Mouse (Mus musculus) MEL (cell line): Measurements from ENCODE around the gene Ccdc173. TPM values are rescaled to one million over a fixed set of nuclear protein-coding genes. Genes with fewer than 3 reads are reported as not detected.

ENCODE experiments used
- DNase-seq: peaks from one replicate; pipeline ENCODE4 v3.0.0; 2011; ENCODE audit warnings: low read depth, low spot score
- H3K27ac ChIP-seq: 2 replicates; pipeline ENCODE4 v1.5.1; 2012; ENCODE audit warnings: low read depth, mild to moderate bottlenecking, control low read depth, low read length, moderate library complexity; ENCODE audit not compliant: control insufficient read depth
- H3K27me3 ChIP-seq, 2 experiments: fragments of 150-350 bp in 1 of 2; sonication (generic) in 1 of 2; 2 replicates each; pipeline ENCODE4 v1.6.1; 2012; ENCODE audit warnings: low read length in 2 of 2, mild to moderate bottlenecking in 2 of 2, improper control_type of control experiment in 1 of 2, moderate library complexity in 1 of 2; ENCODE audit not compliant: insufficient read depth in 2 of 2, control insufficient read depth in 1 of 2
- H3K36me3 ChIP-seq, 2 experiments: 2 replicates each; pipeline ENCODE4 v1.6.1; 2012 to 2014; ENCODE audit warnings: low read length in 2 of 2, improper control_type of control experiment in 1 of 2, inconsistent platforms in 1 of 2, mild to moderate bottlenecking in 1 of 2; ENCODE audit not compliant: insufficient read depth in 2 of 2, control insufficient read depth in 1 of 2
- H3K4me1 ChIP-seq, 2 experiments: fragments of 150-350 bp in 1 of 2; sonication (generic) in 1 of 2; 2 replicates each; pipeline ENCODE4 v1.6.1; 2012; ENCODE audit warnings: low read length in 2 of 2, improper control_type of control experiment in 1 of 2, mild to moderate bottlenecking in 1 of 2; ENCODE audit not compliant: insufficient read depth in 2 of 2, control insufficient read depth in 1 of 2
- H3K4me3 ChIP-seq, 2 experiments: fragments of 150-350 bp in 1 of 2; sonication (generic) in 1 of 2; 2 replicates each; pipeline ENCODE4 v1.5.1; 2012; ENCODE audit warnings: low read depth in 2 of 2, low read length in 2 of 2, mild to moderate bottlenecking in 2 of 2, moderate library complexity in 2 of 2, control low read depth in 1 of 2, improper control_type of control experiment in 1 of 2; ENCODE audit not compliant: control insufficient read depth in 1 of 2, insufficient read depth in 1 of 2
- H3K79me2 ChIP-seq: 2 replicates; pipeline ENCODE4 v1.6.1; 2012; ENCODE audit warnings: mild to moderate bottlenecking, low read length, moderate library complexity; ENCODE audit not compliant: control insufficient read depth, poor library complexity, insufficient read depth
- H3K9ac ChIP-seq: 2 replicates; pipeline ENCODE4 v1.6.1; 2012; ENCODE audit warnings: low read depth, mild to moderate bottlenecking, control low read depth, low read length, moderate library complexity; ENCODE audit not compliant: control insufficient read depth, poor library complexity, severe bottlenecking
- H3K9me3 ChIP-seq: fragments of 150-350 bp; sonication (generic); replicated peaks from 2 replicates; pipeline ENCODE4 v1.6.1; 2012; ENCODE audit warnings: mild to moderate bottlenecking, low read length, improper control_type of control experiment, moderate library complexity; ENCODE audit not compliant: insufficient read depth
- CHD2 ChIP-seq: IDR thresholded peaks from 2 replicates; pipeline ENCODE4 v1.6.1; 2011; ENCODE audit warnings: low read length, improper control_type of control experiment
- E2F4 ChIP-seq: IDR thresholded peaks from 2 replicates; pipeline ENCODE4 v1.6.1; 2011; ENCODE audit warnings: low read depth, low read length, improper control_type of control experiment, borderline replicate concordance
- ELF1 ChIP-seq: IDR thresholded peaks from 2 replicates; pipeline ENCODE4 v1.6.1; 2014; ENCODE audit warnings: low read depth, mild to moderate bottlenecking, inconsistent platforms, low read length, improper control_type of control experiment, moderate library complexity
- EP300 ChIP-seq, 2 experiments: IDR thresholded peaks; 2 replicates each; pipeline ENCODE4 v1.6.1; 2011; ENCODE audit warnings: improper control_type of control experiment in 2 of 2, low read length in 2 of 2, low read depth in 1 of 2, mild to moderate bottlenecking in 1 of 2
- HCFC1 ChIP-seq: IDR thresholded peaks from 2 replicates; pipeline ENCODE4 v1.6.1; 2012; ENCODE audit warnings: low read depth, mild to moderate bottlenecking, inconsistent platforms, low read length, improper control_type of control experiment, moderate library complexity
- JUND ChIP-seq: IDR thresholded peaks from 2 replicates; pipeline ENCODE4 v1.6.1; 2011; ENCODE audit warnings: low read depth, mild to moderate bottlenecking, improper control_type of control experiment, low read length
- KAT2A ChIP-seq: conservative IDR thresholded peaks from 2 replicates; pipeline ENCODE4 v1.6.1; 2012; ENCODE audit warnings: low read depth, low read length, improper control_type of control experiment, inconsistent platforms
- MAFK ChIP-seq: IDR thresholded peaks from 2 replicates; pipeline ENCODE4 v1.6.1; 2011; ENCODE audit warnings: low read depth, mild to moderate bottlenecking, low read length, improper control_type of control experiment, borderline replicate concordance
- MAX ChIP-seq: IDR thresholded peaks from 2 replicates; pipeline ENCODE4 v1.6.1; 2011; ENCODE audit warnings: low read length, improper control_type of control experiment
- MEF2A ChIP-seq: IDR thresholded peaks from 2 replicates; pipeline ENCODE4 v1.6.1; 2014; ENCODE audit warnings: low read depth, mild to moderate bottlenecking, inconsistent platforms, low read length, improper control_type of control experiment; ENCODE audit not compliant: poor library complexity, insufficient replicate concordance, severe bottlenecking; ENCODE audit errors: extremely low read depth
- MXI1 ChIP-seq: IDR thresholded peaks from 2 replicates; pipeline ENCODE4 v1.6.1; 2011; ENCODE audit warnings: mild to moderate bottlenecking, low read depth, low read length, improper control_type of control experiment
- MYB ChIP-seq: IDR thresholded peaks from 2 replicates; pipeline ENCODE4 v1.6.1; 2011; ENCODE audit warnings: mild to moderate bottlenecking, low read depth, low read length, improper control_type of control experiment
- MYC ChIP-seq: IDR thresholded peaks from 2 replicates; pipeline ENCODE4 v1.6.1; 2011; ENCODE audit warnings: low read depth, mild to moderate bottlenecking, low read length, improper control_type of control experiment, moderate library complexity
- NELFE ChIP-seq: IDR thresholded peaks from 2 replicates; pipeline ENCODE4 v1.6.1; 2011; ENCODE audit warnings: low read depth, low read length, improper control_type of control experiment
- NRF1 ChIP-seq: IDR thresholded peaks from 2 replicates; pipeline ENCODE4 v1.6.1; 2014; ENCODE audit warnings: low read depth, mild to moderate bottlenecking, inconsistent platforms, low read length, improper control_type of control experiment, moderate library complexity; ENCODE audit not compliant: poor library complexity, insufficient read depth, severe bottlenecking
- POLR2A ChIP-seq, 2 experiments: IDR thresholded peaks; 2 replicates each; pipeline ENCODE4 v1.6.1; 2011 to 2012; ENCODE audit warnings: low read length in 2 of 2, mild to moderate bottlenecking in 2 of 2, control low read depth in 1 of 2, improper control_type of control experiment in 1 of 2, low read depth in 1 of 2, moderate library complexity in 1 of 2; ENCODE audit not compliant: control insufficient read depth in 1 of 2, insufficient read depth in 1 of 2, poor library complexity in 1 of 2
- POLR2AphosphoS2 ChIP-seq: IDR thresholded peaks from 2 replicates; pipeline ENCODE4 v1.6.1; 2011; ENCODE audit warnings: low read length, improper control_type of control experiment
- POLR2AphosphoS5 ChIP-seq: IDR thresholded peaks from 2 replicates; pipeline ENCODE4 v1.6.1; 2012; ENCODE audit warnings: low read depth, borderline replicate concordance, mild to moderate bottlenecking, inconsistent platforms, low read length, moderate library complexity, mixed read lengths
- RAD21 ChIP-seq: IDR thresholded peaks from 2 replicates; pipeline ENCODE4 v1.6.1; 2011; ENCODE audit warnings: mild to moderate bottlenecking, low read depth, low read length, improper control_type of control experiment
- SIN3A ChIP-seq: IDR thresholded peaks from 2 replicates; pipeline ENCODE4 v1.6.1; 2012; ENCODE audit warnings: low read length, improper control_type of control experiment, inconsistent platforms
- TBP ChIP-seq: IDR thresholded peaks from 2 replicates; pipeline ENCODE4 v1.8.0; 2011; ENCODE audit warnings: low read depth, low read length, improper control_type of control experiment
- TCF12 ChIP-seq: IDR thresholded peaks from 2 replicates; pipeline ENCODE4 v1.6.1; 2014; ENCODE audit warnings: low read depth, mild to moderate bottlenecking, inconsistent platforms, low read length, improper control_type of control experiment, moderate library complexity
- UBTF ChIP-seq: IDR thresholded peaks from 2 replicates; pipeline ENCODE4 v1.6.1; 2012; ENCODE audit warnings: low read depth, mild to moderate bottlenecking, inconsistent platforms, low read length, improper control_type of control experiment, moderate library complexity, borderline replicate concordance; ENCODE audit not compliant: insufficient read depth
- USF2 ChIP-seq, 2 experiments: IDR thresholded peaks; 2 replicates each; pipeline ENCODE4 v1.6.1; 2011 to 2012; ENCODE audit warnings: improper control_type of control experiment in 2 of 2, low read length in 2 of 2, borderline replicate concordance in 1 of 2, inconsistent platforms in 1 of 2, low read depth in 1 of 2, mild to moderate bottlenecking in 1 of 2; ENCODE audit not compliant: insufficient read depth in 1 of 2
- polyA plus RNA-seq, 2 experiments: library from polyadenylated mRNA; stranded (reverse) in 1 of 2; unstranded in 1 of 2; fragments of >175 nt in 1 of 2; fragments of >200 nt in 1 of 2; gene quantifications; 2 replicates each; pipeline versions ENCODE4 v1.2.1 to v1.2.4; 2012; ENCODE audit warnings: low replicate concordance in 2 of 2, low read depth in 1 of 2; ENCODE audit not compliant: insufficient read length in 2 of 2, insufficient read depth in 1 of 2, missing spikeins in 1 of 2
- total RNA-seq: library from RNA; depleted of rRNA; stranded (reverse); fragments of 300-350 nt; gene quantifications from 2 replicates; pipeline ENCODE4 v1.2.3, GENCODE M21; 2012

The Ccdc173 gene
- total and polyA plus RNA-seq, 3 experiments = 1.1 to 1.9 TPM; not detected in 1

GRCm38 (mm10) chr2:69712981-69713625 is 76.3 kb downstream of the Ccdc173 start, which contains the start of gene Fastkd1:
Gene Fastkd1 (minus strand): TSS chr2:69713516.
- H3K9ac ChIP-seq = peak within 1 kb of the TSS; percentile 79
- TF ChIP-seq CHD2 (peak; percentile 31; the same call in 1 of the 2 replicates), POLR2AphosphoS5 (no peak), KAT2A (peak; percentile 99), NELFE (peak; percentile 68), NRF1 (peak; percentile 44; the same call in 1 of the 2 replicates), MAX (peak; percentile 74; the same call in 1 of the 2 replicates), MYC (peak; percentile 87), TCF12 (no peak), POLR2A (IDR thresholded peaks at IDR 0.05; ENCODE audit: control insufficient read depth in 1 of 2, insufficient read depth in 1 of 2, low read depth in 1 of 2, low read length in 2 of 2, poor library complexity in 1 of 2) (peak in 1 of 2 experiments; percentile 70; a peak in 2 of 4 replicates), ELF1 (peak; percentile 66), SIN3A (peak; percentile 96), MXI1 (peak; percentile 99), EP300 (IDR thresholded peaks at IDR 0.05; ENCODE audit: low read depth in 1 of 2, low read length in 2 of 2) (no peak), JUND (no peak), TBP (peak; percentile 77), HCFC1 (peak; percentile 99)
- H3K27me3 ChIP-seq = peaks cover 0 to 8% of the 10 kb centered on the region in 2 experiments; a peak in 3 of 4 replicates
- no peaks in the 10 kb centered on the region for H3K4me1 ChIP-seq
- no peaks in the 10 kb centered on the region for H3K9me3 ChIP-seq
- peaks cover 0 to 6% of the 10 kb centered on the region in 2 experiments; a peak in 2 of 4 replicates for H3K36me3 ChIP-seq
- H3K27ac ChIP-seq = 0 out of 2 replicates have a peak within 1 kb of the TSS, but pooled peaks have one; percentile 22
- peak within 1 kb of the TSS; percentile 84 to 86 for H3K4me3 ChIP-seq
- peaks cover 2% of the 10 kb centered on the region; the same call in 1 of the 2 replicates for H3K79me2 ChIP-seq
- peak; percentile 95 for DNase-seq

- Histone ChIP-seq H3K4me3 (no peak overlapping the region), H3K9ac (no peak overlapping the region)
- no peak for DNase-seq
These were observed 77.2 kb downstream of the Ccdc173 start for GRCm38 (mm10) chr2:69712171-69712570.

More at GRCm38 (mm10) chr2:69712171-69712570, 77.2 kb downstream of the Ccdc173 start:
- H3K27me3 ChIP-seq = peaks cover 0 to 6% of the 10 kb centered on the region in 2 experiments; a peak in 2 of 4 replicates
- peaks cover 2% of the 10 kb centered on the region; the same call in 1 of the 2 replicates for H3K79me2 ChIP-seq
- no peaks in the 10 kb centered on the region for H3K9me3 ChIP-seq
- H3K4me1 ChIP-seq = no peaks in the 10 kb centered on the region
- TF ChIP-seq MAFK (no peak), ELF1 (no peak), MYB (no peak), E2F4 (no peak), USF2 (IDR thresholded peaks at IDR 0.05; ENCODE audit: borderline replicate concordance in 1 of 2, insufficient read depth in 1 of 2, low read depth in 1 of 2, low read length in 2 of 2) (no peak), MEF2A (no peak), POLR2A (IDR thresholded peaks at IDR 0.05; ENCODE audit: control insufficient read depth in 1 of 2, insufficient read depth in 1 of 2, low read depth in 1 of 2, low read length in 2 of 2, poor library complexity in 1 of 2) (no peak), UBTF (no peak), POLR2AphosphoS2 (no peak), MAX (no peak), RAD21 (no peak)
- H3K27ac ChIP-seq = no peak overlapping the region
- peaks cover 1 to 6% of the 10 kb centered on the region in 2 experiments; a peak in 3 of 4 replicates for H3K36me3 ChIP-seq
